Mouse (Mus musculus): ENCODE data around the gene Tenm3. TPM values are rescaled to one million over a fixed set of nuclear protein-coding genes. Genes with fewer than 3 reads are reported as not detected.

Tenm3 gene
- 2.2 TPM for polyA plus RNA-seq (2014; fragmentation: Illumina TruSeq; extraction: RNeasy Lipid Tissue Mini Kit (QIAGEN cat#74804); ENCODE audit: low read depth, low replicate concordance)

GRCm38 (mm10) chr8:48843931-48844285, at the start of gene Tenm3:
TSS of gene Tenm3 (minus strand) at chr8:48843951.

